Mouse (Mus musculus): Measurements from ENCODE around the gene Usp17le.
"Not testable (repeated sequence)": the region's sequence is repeated elsewhere in the genome, so short reads cannot be mapped to it uniquely, and the experiment has no call there.

DNA sequence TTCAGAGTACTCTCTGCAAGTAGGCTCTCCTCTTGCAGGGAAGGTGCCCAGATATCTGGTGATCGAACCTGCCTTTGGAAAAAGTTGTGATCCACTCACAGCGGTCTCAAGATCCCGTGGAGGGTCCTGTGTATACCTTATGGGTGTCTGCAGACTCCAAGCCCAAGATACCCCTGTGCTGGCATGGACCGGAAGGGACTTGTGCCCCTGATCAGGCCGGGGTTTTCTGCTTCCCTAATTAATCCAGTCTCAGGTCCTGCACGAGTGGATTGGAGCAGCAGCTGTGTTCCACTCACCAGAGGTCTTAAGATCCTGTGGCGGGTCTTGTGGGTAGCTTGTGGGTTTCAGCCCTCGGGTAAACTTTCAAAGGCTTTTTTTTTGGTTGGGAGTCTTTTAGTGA is 33.1 kb upstream of the Usp17le start:
- not testable (repeated sequence) for TF ChIP-seq CTCF (IDR thresholded peaks at IDR 0.05; ENCODE audit: borderline replicate concordance, insufficient read depth, low read depth, low read length); POLR2A (IDR thresholded peaks at IDR 0.05; ENCODE audit: borderline replicate concordance, insufficient read depth, low read length)

All from cerebellum, adult 2 months (tissue).